Mouse (Mus musculus): Measurements from ENCODE around the gene Cfap99.

Cfap99 gene

GRCm38 (mm10) chr5:34326875-34327576 lies 38.6 kb downstream of the Cfap99 start:
- DNase-seq (ENCODE audit: low read depth, low spot score) = peak; percentile 36

- no peak for DNase-seq (ENCODE audit: low read depth, low spot score)
These were observed 41.7 kb downstream of the Cfap99 start for GRCm38 (mm10) chr5:34330136-34330535.

- DNase-seq (ENCODE audit: low read depth, low spot score) = no peak
These were observed 45.7 kb downstream of the Cfap99 start for GRCm38 (mm10) chr5:34334081-34334480.

GRCm38 (mm10) chr5:34335539-34336096 lies 47.2 kb downstream of the Cfap99 start:
- peak; percentile 41 for DNase-seq (ENCODE audit: low read depth, low spot score)

- DNase-seq (ENCODE audit: low read depth, low spot score) = peak; percentile 98
These were observed 47.8 kb downstream of the Cfap99 start, which contains the start of gene Rnf4 for GRCm38 (mm10) chr5:34336097-34336774. Gene Rnf4, plus strand, starts transcription at chr5:34336289.

GRCm38 (mm10) chr5:34336775-34337450 lies 48.5 kb downstream of the Cfap99 start:
- peak; percentile 83 for DNase-seq (ENCODE audit: low read depth, low spot score)

- DNase-seq (ENCODE audit: low read depth, low spot score) = no peak
These were observed 51.8 kb downstream of the Cfap99 start for GRCm38 (mm10) chr5:34340246-34340645.

GRCm38 (mm10) chr5:34352084-34352631 lies 63.8 kb downstream of the Cfap99 start:
- DNase-seq (ENCODE audit: low read depth, low spot score) = no peak

GRCm38 (mm10) chr5:34360261-34360660 lies 71.9 kb downstream of the Cfap99 start:
- no peak for DNase-seq (ENCODE audit: low read depth, low spot score)

- no peak for DNase-seq (ENCODE audit: low read depth, low spot score)
These were observed 74.7 kb downstream of the Cfap99 start for GRCm38 (mm10) chr5:34363115-34363514.

GRCm38 (mm10) chr5:34368551-34369290 lies 80.3 kb downstream of the Cfap99 start:
- DNase-seq (ENCODE audit: low read depth, low spot score) = no peak

GRCm38 (mm10) chr5:34369341-34370021 lies 81.1 kb downstream of the Cfap99 start, which contains the start of gene Fam193a:
Gene Fam193a, plus strand, starts transcription at chr5:34369933.
- peak; percentile 96 for DNase-seq (ENCODE audit: low read depth, low spot score)

GRCm38 (mm10) chr5:34370022-34370823 lies 81.8 kb downstream of the Cfap99 start:
- peak; percentile 25 for DNase-seq (ENCODE audit: low read depth, low spot score)

GRCm38 (mm10) chr5:34370840-34371239 lies 82.4 kb downstream of the Cfap99 start:
- no peak for DNase-seq (ENCODE audit: low read depth, low spot score)

- no peak for DNase-seq (ENCODE audit: low read depth, low spot score)
These were observed 83.7 kb downstream of the Cfap99 start for GRCm38 (mm10) chr5:34372141-34372540.

GRCm38 (mm10) chr5:34372541-34372940 lies 84.1 kb downstream of the Cfap99 start:
- DNase-seq (ENCODE audit: low read depth, low spot score) = no peak
